Comparison of ENCODE assay signal across 9 mouse cellular contexts in genomic region chr2:27121626-27122355, GRCm38 (mm10). TPM values are rescaled to one million over a fixed set of nuclear protein-coding genes. Genes with fewer than 3 reads are reported as not detected.
DNase-seq lines count a peak whose midpoint lies in the region; ATAC-seq and TF ChIP-seq lines count a peak whose summit lies in the region.
"Had no signal": no experiment of that assay in that cellular context is flagged by ENCODE, and none has a peak within 500 bp of the region (broad histone marks: within the 10 kb centered on the region; RNA-seq: fewer than 3 reads in every experiment).

No protein-coding gene starts in this region.

- peak; percentile 46 for DNase-seq in adrenal gland, postnatal 14 days
- DNase-seq in adrenal gland, adult 18-20 months (ENCODE audit: low spot score in 2 of 2): no peak
- DNase-seq in retina, postnatal 1 day: peak; percentile 25
- no peak for DNase-seq in retina, embryonic 14.5 days (ENCODE audit: low spot score)
- DNase-seq in lung, postnatal 4 days: peak; percentile 22 to 54
- DNase-seq in stomach, postnatal 0 days (ENCODE audit: low spot score): peak; percentile 18
- DNase-seq in right cerebral cortex, postnatal 4 days: no peak

- TF ChIP-seq CTCF in stomach, postnatal 0 days (IDR thresholded peaks at IDR 0.05; ENCODE audit: low read depth): no peak

- H3K36me3 ChIP-seq in stomach, postnatal 0 days (ENCODE audit: control insufficient read depth, insufficient read depth, low read length): no peaks in the 10 kb centered on the region

- no peak overlapping the region for H3K4me3 ChIP-seq in stomach, postnatal 0 days (ENCODE audit: low read depth, low read length)
- H3K4me3 ChIP-seq: megakaryocyte, embryonic 14.5 days had no signal

- TF ChIP-seq EP300 in stomach, postnatal 0 days (optimal IDR thresholded peaks at IDR 0.05): no peak

- no peaks in the 10 kb centered on the region for H3K9me3 ChIP-seq in stomach, postnatal 0 days (ENCODE audit: control insufficient read depth, low read length)

- H3K27ac ChIP-seq in stomach, postnatal 0 days (replicated peaks): no peak overlapping the region

- H3K27me3 ChIP-seq in stomach, postnatal 0 days (ENCODE audit: control insufficient read depth, insufficient read depth, low read length): no peaks in the 10 kb centered on the region

- WGBS in stomach, postnatal 0 days: 19% methylated on average over 8 of the region's 9 CpGs

- no peak overlapping the region for H3K9ac ChIP-seq in stomach, postnatal 0 days (ENCODE audit: low read length)

- H3K4me1 ChIP-seq in stomach, postnatal 0 days (replicated peaks; ENCODE audit: control insufficient read depth, insufficient read depth): no peaks in the 10 kb centered on the region

- ATAC-seq in hematopoietic stem cell, adult 5-6 weeks (replicated peaks in 1 of 2; ENCODE audit: insufficient read depth in 1 of 2, low FRiP score in 2 of 2, low TSS enrichment in 1 of 2, low read depth in 1 of 2, poor library complexity in 2 of 2, severe bottlenecking in 2 of 2): peak; percentile 87 to 95
- ATAC-seq in stomach, postnatal 0 days (ENCODE audit: low FRiP score, low TSS enrichment): peak; percentile 52; the same call in 1 of the 2 replicates

- H3K4me2 ChIP-seq in stomach, postnatal 0 days (replicated peaks; ENCODE audit: low read depth): no peak overlapping the region

RNA-seq across cellular contexts. Expression of gene Fam163b, which starts 20.5 kb away (rescaled TPM):
- total RNA-seq in adrenal gland, postnatal 14 days (2021): 2.0 and 2.1 TPM in 2 replicates
- total RNA-seq in adrenal gland, adult 18-20 months (2021): 1 to 10 TPM; 2.4 to 2.9 TPM
- total RNA-seq in hematopoietic stem cell, adult 5-6 weeks (2017): not detected in 2 replicates
- 0.07 and 0.13 TPM in 2 replicates for polyA plus RNA-seq in stomach, postnatal 0 days (2015; fragmentation: Nextera tagmentation; extraction: Ambion mirVana)

RNA-seq across cellular contexts. Expression of gene Adamtsl2, which starts 42.6 kb away (rescaled TPM):
- total RNA-seq in adrenal gland, postnatal 14 days (2021): 11.5 and 11.7 TPM in 2 replicates
- total RNA-seq in adrenal gland, adult 18-20 months (2021): 10 to 100 TPM; 20.4 to 23.7 TPM
- 2.3 TPM in 1 of 2 replicates, not detected in the other for total RNA-seq in hematopoietic stem cell, adult 5-6 weeks (2017)
- polyA plus RNA-seq in stomach, postnatal 0 days (2015; fragmentation: Nextera tagmentation; extraction: Ambion mirVana): 1.4 and 3.4 TPM in 2 replicates

RNA-seq across cellular contexts. Expression of gene Dbh, which starts 43.2 kb away (rescaled TPM):
- total RNA-seq in adrenal gland, postnatal 14 days (2021): 334 and 392 TPM in 2 replicates
- total RNA-seq in adrenal gland, adult 18-20 months (2021): 100 to 1,000 TPM; 311 to 388 TPM
- not detected in 2 replicates for total RNA-seq in hematopoietic stem cell, adult 5-6 weeks (2017)
- 0.13 and 0.22 TPM in 2 replicates for polyA plus RNA-seq in stomach, postnatal 0 days (2015; fragmentation: Nextera tagmentation; extraction: Ambion mirVana)

RNA-seq across cellular contexts. Expression of gene Mymk, which starts 49.8 kb away (rescaled TPM):
- not detected in 2 replicates for total RNA-seq in adrenal gland, postnatal 14 days (2021)
- not detected for total RNA-seq in adrenal gland, adult 18-20 months (2021)
- not detected in 2 replicates for total RNA-seq in hematopoietic stem cell, adult 5-6 weeks (2017)
- 0.55 and 1.1 TPM in 2 replicates for polyA plus RNA-seq in stomach, postnatal 0 days (2015; fragmentation: Nextera tagmentation; extraction: Ambion mirVana)

Comparison
In these comparisons a context has a peak if more than half of its experiments do, and no peak if none do; other contexts are left out.
1. DNase-seq: peak in adrenal gland, postnatal 14 days (single experiment), retina, postnatal 1 day (single experiment), lung, postnatal 4 days (2 of 2) and stomach, postnatal 0 days (single experiment); none in adrenal gland, adult 18-20 months (0 of 2), retina, embryonic 14.5 days (single experiment) and right cerebral cortex, postnatal 4 days (single experiment).
2. RNA of gene Dbh, which starts 43.2 kb away (total RNA-seq): 311 to 388 TPM in adrenal gland, adult 18-20 months and 334 to 392 TPM in adrenal gland, postnatal 14 days; not detected in hematopoietic stem cell, adult 5-6 weeks; every median in the first group is over 100 times any median in the second.